Mouse (Mus musculus): ENCODE measurements around the gene Pank1.

Pank1 gene

DNA sequence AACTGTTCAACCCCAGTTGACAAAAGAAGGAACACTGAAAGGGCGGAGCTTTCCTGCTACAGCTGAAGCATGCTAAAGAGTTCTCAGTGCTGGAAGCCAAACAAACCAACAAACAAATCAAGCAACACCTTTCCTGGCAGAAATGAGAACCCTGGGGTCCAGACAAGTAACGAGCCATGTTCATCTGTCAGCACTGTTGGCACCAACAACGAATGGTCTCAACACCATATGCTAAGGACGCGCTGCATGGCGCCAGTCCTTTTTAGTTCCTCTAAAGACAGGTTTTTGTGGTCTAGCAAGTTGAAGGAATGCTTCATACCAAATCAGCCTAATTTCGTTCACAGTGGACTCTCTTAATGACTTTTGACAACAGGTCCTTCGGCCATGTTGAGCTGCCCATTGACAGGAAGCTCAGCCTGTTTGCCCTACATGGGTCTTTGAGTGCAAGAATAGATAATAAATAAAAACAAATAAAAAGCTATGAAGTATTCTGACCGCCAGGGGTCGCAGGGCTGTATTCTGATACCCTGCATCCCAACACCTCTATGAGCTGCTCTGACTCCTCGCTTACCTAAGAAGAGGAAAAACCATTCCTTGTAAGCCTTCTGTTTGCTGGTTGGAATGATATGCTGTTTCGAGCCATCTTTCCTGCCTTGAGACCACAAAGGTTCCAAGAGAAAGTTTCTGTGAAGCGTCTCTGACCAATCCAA lies 53.2 kb downstream of the Pank1 start:
- in situ Hi-C loops (cut with MboI) = no loop called here

DNA sequence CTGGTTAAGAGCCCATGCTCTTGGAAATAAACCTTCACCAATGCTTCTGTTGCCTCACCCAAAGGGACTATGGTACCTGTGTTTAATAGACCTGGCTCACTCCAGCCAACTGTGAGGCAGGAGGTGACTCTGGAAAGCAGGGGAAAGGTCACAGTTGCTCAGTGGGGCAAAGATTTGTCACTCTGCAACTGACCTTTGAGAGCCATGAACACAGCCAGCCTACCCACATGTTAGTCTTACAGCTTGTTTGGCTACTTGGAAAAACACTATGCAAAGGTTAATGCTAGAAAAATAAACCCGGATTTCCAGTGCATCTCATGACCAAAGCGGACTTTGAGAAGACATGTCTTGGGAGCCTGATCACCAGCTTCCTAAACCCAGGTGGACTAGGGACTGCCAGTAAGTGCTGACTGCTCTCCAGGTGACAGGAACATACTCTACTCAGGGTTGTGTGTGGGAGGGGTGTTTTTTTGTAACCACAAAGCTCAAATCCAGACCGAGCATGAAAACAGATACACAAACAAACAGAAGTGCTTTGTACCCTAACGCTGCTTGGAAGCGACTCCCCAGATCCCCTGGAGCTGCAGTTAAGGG lies 59.6 kb downstream of the Pank1 start:
- in situ Hi-C loops (cut with MboI) = no loop called here

DNA sequence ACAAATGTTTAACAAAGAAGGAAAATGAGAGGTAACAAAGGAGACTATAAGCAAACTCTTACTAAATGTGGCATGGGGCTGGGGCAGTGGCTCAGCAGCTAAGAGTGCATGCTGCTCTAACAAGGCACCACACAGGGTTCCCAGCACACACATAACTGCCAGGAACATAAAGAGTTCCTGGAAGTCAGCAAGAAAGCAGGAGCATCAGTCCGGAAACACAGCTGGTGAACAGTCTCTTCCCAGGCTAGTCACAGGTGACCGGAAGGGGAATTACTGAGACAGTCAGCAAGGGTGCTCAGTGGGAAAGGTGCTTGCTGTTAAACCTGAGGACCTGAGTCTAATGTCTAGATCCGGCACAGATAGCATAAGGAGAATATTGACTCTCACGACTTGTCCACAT lies 63.9 kb downstream of the Pank1 start:
- in situ Hi-C loops (cut with MboI) = no loop called here

DNA sequence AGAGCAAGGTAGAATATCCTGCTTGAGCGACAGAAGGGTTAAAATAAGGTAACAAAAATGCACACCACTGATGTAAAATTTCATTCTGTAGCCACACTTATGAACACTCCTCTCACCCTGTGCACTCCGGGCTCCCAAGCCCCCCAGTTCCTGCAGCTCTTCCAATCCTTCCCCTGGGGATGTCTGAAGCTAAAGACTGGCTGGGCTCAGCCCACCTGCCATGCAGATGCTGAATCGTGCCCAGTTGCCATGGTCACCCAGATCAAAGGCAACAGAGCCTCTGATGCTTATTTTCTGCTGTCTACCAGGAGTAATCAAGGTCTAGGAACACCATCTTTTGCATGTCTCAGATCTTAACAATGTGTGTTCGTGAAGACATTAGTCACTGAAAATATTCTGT lies 64.6 kb downstream of the Pank1 start:
- in situ Hi-C loops (cut with MboI) = no loop called here

DNA sequence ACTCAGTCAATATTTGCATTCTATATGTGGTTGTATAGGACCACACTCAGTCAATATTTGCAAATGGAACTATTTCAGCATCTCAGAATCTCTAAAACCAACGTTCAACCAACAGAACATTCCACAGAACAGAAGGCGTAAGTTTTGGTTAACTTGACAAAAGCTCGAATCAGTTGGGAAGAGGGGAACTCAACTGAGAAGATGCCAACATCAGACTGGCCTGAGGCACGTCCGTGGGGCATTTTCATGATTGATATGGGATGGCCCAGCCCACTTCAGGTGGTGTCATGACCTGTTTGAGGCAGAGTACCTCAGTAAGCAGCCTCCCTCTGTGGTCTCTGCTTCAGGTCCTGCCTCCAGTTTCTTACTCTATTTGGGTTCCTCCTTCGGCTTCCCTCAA lies 65.3 kb downstream of the Pank1 start:
- in situ Hi-C loops (cut with MboI) = no loop called here

DNA sequence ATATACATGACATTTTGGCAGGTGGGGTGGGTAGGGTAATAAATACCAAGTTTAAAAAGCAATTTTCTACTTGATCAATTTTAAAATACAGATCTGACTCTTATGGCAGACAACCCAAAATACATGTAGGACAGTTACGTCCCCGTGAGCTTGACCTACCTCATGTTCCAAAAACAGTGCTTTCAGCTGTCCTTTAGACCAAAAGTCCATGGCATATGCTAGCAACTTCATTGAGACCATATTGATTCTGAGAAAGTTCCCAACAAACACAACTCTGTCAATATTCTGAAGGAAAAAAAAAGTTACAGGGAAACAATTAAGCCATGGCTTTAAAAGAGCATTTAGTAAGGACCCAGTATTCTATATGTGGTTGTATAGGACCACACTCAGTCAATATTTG lies 65.7 kb downstream of the Pank1 start:
- in situ Hi-C loops (cut with MboI) = no loop called here

DNA sequence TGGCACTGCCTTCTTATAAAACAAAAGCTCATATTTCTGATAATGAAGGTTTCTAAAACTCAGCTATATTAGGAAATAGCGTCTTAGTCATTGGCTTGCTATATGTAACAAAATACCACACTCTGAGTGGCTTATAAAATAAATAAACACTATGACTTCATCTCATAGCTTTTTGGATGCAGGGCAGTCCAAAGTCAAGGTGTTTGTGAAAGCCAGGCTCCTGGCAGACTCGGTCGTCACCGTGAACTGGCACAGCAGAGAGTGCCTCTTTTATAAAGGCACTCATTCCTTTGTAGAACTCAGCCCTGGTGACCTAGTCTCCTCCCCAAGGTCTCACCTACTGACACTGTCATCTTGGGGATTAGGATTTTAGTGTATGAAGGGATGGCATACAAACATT lies 66.5 kb downstream of the Pank1 start:
- in situ Hi-C loops (cut with MboI) = no loop called here

DNA sequence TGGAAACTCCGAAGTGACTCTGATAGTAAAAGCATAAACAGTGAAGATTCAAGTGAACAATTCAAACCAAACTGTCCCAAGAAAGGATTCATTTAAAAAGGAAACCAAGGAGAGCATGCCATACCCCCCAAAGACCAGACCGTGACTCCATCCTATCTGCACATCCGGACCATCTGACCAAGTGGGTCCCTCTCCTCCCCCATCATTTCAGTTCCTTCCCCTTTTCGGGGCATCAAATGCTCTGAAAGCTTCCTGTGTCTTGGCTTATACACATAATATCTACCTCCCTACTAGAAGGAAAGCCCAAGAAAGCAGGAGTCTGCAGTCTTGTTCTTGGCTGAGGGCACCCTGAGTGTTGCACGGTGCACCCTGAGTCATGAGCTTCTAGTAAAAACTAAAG lies 72.1 kb downstream of the Pank1 start:
- in situ Hi-C loops (cut with MboI) = no loop called here

DNA sequence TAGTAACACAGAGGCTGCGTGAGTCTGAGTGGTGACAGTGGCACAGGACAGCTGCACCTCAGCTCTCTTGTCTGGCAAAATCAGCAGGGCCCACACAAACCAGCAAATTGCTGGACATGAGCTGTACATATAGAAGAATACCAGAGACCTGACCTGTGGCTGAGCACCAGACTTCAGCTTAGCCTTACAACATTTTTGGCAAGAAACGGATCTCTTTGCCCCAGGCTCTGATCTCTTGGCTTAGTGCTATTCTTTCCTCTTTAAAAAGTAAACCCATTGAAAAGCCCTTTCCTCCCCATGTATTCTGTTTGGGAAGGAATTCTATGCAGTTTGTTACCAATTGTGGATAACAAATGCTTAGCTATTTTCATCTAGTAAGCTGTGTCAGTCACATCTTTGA lies 74.2 kb downstream of the Pank1 start:
- in situ Hi-C loops (cut with MboI) = no loop called here

DNA sequence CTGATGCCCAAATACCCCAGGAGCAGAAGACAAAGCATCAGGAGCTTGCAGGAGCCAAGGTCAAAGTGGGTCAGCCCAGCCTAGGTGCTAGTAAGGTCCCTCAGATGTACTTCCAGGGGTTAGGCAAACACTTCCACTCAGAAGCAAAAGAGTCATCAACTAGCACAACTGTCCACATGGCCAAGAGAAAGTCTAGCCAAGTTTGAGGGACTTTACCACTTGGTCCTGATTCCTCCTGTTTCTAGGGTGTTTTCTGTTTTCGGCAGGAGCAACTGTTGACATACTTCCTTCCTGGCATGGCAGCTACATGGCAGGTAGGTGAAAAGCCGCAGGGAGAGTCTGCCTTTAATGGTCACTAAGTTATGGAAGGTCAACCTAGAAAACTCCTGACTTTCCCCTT lies 74.7 kb downstream of the Pank1 start:
- in situ Hi-C loops (cut with MboI) = no loop called here

DNA sequence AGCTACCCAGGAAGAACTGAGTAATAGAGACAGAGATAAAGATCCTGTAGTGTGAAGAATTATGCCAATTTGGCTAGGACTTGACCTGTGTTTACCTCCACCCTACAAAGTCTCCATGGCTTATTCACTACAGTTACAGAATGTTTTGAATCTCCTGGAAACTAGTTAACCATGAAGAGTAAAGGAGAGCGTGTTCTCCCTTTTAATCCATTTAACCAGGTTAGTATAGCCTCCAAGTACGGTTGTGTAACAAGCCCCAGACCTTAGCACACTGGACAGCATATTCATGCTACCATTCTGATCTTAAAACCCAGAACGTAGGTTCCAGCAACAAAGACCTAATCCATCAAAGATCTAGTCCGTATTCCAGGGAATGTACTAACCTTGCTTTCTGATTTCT lies 75.9 kb downstream of the Pank1 start:
- in situ Hi-C loops (cut with MboI) = no loop called here

DNA sequence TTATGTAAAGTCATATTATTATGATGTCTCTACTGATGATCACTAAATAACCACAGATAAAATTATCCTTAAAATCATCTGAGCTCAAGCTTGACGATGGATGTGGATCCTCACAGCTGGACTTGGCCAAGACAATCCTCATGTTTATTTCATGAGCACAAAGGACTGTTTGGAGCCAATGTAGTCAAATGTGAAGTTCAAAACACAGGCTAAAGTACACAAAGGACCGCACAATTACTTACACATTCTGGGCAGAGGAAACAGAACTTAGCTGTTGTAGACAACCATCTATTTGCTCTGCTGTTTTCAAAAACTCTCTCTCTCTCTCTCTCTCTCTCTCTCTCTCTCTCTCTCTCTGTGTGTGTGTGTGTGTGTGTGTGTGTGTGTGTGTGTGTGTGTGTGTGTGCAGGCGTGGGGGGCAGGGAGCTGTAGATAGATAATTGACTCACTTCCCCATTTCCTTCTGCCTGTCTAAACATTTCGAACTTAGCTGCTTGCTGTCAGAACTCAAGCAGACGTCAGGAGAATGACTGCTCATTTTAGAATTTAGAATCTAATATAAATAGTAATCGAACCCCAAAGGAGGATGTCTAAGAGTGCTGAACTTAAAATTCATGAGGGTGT lies 79.5 kb downstream of the Pank1 start:
- in situ Hi-C loops (cut with MboI) = no loop called here

DNA sequence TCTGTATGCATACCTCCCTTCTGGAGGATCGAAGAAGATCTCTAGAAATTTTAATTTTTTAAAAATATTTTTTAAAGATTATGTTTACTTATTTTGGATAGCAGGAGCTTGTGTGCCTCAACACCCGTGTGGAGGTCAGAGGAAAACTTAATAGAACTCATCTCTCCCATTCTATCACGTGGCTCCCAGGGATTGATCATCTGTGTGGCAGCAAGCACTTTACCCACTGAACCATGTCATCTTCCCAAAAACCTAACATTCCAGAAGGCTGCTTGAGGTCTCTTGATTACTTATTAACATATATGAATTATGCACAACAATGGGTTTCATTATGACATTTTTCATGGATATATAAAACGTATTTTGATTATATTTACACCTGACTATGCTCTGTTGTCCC lies 82.9 kb downstream of the Pank1 start:
- in situ Hi-C loops (cut with MboI) = no loop called here

DNA sequence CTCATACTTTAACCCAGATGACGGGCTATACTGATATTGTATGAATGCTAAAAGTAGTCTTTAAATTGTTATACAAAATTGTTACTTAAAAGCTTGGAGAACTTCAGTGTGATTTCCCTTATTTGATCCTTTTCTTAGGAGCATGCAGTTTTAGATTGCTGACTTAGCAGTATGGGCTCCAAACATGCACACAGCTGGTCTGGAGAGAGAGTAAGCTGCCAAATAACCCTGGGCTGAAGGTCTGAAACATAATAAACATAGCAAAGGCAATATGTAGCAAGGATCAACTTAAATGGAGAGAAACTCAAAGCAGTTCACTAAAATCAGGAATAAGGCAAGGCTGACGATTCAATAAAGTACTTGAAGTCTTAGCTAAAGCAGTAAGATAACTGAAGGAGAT lies 96.8 kb downstream of the Pank1 start:
- in situ Hi-C loops (cut with MboI) = no loop called here

DNA sequence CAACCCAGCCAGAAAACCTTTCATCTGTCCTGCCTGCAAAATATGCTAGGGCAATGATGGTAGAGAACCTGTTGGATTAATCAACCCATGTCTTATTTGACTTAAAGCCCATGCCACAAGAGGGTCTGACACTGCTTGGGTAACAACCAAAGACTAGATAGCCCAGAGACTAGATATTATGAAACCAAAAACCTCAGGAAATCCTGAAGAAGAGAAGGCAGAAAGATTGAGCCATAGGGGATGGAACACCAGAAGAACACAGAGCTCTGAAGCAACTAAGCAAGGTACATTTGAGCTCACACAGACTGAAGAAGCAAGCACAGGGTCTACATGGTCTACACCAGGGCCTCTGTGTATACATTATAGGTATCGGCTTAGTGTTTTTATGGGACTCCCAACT lies 100.3 kb downstream of the Pank1 start:
- in situ Hi-C loops (cut with MboI) = no loop called here

DNA sequence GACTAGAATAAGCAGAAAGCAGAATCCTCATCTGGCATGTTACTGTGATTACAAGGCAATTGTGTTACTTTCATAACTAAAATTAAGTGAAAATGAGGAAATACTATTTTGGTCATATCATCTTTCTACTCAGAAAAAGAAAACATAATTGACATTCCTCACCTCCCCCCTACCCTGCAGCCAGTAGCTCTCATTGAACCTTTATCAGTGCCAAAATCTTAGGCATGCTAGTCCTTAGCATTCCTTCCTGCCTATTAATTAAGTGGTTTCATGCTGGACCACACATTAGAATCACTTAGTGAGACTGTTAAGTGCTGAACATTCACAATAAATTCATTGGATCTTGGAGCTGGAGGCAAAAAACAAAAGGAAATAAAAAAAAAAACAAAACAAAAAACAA lies 101.2 kb downstream of the Pank1 start:
- in situ Hi-C loops (cut with MboI) = no loop called here

DNA sequence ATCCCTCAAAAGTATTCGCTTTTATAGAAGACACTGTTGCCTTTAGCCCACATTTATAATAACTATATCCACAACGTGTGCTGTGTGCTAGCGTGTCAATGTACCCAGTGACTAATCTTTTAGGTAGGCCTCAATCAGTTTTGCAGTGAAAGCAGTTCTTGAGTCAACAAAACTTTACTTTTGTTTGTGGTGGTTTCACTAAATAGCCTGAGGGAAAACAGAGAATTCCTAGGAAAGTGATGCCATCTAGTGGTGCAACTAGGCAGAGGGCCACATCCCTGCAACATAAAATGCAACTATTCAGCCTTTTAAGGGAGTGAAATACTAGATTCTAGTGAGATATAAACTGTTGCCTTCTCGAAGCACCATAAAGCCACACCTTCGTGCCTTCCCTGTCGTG lies 106.5 kb downstream of the Pank1 start:
- in situ Hi-C loops (cut with MboI) = no loop called here

DNA sequence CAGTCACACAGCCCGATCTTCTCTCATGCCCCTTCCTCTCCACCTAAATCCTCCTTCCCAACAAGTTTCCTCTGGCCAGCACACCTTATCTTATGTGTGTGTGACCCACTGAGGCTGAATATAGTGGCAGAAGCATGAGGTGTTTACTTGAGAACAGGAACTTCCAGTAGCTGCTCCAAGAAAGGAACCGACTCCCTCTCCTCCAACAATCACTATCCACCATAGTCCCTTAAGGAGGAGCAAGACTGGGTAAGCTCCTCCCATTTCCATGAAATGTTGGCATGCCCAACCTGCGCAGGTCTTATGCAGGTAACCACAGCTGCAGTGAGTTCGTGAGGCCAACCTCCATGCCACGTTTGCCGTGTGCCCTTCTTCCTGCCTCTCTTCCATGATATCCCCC lies 108.5 kb downstream of the Pank1 start:
- in situ Hi-C loops (cut with MboI) = no loop called here

DNA sequence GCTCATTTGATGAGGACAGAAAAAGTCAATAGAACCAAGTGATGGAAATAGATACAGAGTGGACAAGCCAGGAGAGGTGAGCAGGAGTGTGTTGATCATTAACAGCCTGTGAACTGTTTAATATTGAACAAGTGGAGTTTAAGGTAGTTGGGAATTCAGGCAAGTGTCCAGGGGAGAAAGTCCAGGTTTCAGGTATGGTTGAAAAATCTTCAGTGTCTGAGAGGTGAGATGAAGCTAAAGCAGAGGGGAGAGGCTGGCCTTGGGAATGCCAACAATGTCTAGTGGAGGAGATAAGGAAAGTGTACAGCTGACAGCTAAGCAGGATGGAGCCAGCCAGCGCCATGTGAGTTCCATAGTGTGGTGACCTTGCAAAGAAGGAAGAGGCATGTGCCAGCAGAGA lies 120.5 kb downstream of the Pank1 start:
- in situ Hi-C loops (cut with MboI) = no loop called here

Data from mature B cell (primary cell).